Mouse (Mus musculus) gastrocnemius, postnatal 10 days (tissue): ENCODE data around the gene Coa6. TPM values are rescaled to one million over a fixed set of nuclear protein-coding genes. Genes with fewer than 3 reads are reported as not detected.
"Not testable (repeated sequence)": the region's sequence is repeated elsewhere in the genome, so short reads cannot be mapped to it uniquely, and the experiment has no call there.

Experiments used
- DNase-seq: peaks from one replicate; pipeline ENCODE4 v3.0.0; 2021; ENCODE audit warnings: mixed read lengths
- long read RNA-seq, 2 experiments: library from polyadenylated mRNA; stranded (forward); transcript quantifications; one replicate each; pipeline ENCODE4 v2.0.0; 2021
- total RNA-seq, 2 experiments: library from RNA; stranded (reverse); gene quantifications; 2 replicates each; pipeline ENCODE4 v1.2.3; 2021

Gene Coa6
- total RNA-seq = 10 to 100 TPM; 15.4 to 17.5 TPM
- long read RNA-seq, experiment 1, transcript Coa6-201 (2 exons, 747 nt) = major isoform, 8 of 8 reads
- long read RNA-seq, experiment 1, partial matches to known transcripts = 0 of 8 reads
- long read RNA-seq, experiment 1, other reads (novel, unspliced or antisense) = 0 of 8 reads
- long read RNA-seq, experiment 2, transcript Coa6-201 (2 exons, 747 nt) = major isoform, 7 of 8 reads
- long read RNA-seq, experiment 2, partial matches to known transcripts = 1 of 8 reads
- long read RNA-seq, experiment 2, other reads (novel, unspliced or antisense) = 0 of 8 reads

DNA sequence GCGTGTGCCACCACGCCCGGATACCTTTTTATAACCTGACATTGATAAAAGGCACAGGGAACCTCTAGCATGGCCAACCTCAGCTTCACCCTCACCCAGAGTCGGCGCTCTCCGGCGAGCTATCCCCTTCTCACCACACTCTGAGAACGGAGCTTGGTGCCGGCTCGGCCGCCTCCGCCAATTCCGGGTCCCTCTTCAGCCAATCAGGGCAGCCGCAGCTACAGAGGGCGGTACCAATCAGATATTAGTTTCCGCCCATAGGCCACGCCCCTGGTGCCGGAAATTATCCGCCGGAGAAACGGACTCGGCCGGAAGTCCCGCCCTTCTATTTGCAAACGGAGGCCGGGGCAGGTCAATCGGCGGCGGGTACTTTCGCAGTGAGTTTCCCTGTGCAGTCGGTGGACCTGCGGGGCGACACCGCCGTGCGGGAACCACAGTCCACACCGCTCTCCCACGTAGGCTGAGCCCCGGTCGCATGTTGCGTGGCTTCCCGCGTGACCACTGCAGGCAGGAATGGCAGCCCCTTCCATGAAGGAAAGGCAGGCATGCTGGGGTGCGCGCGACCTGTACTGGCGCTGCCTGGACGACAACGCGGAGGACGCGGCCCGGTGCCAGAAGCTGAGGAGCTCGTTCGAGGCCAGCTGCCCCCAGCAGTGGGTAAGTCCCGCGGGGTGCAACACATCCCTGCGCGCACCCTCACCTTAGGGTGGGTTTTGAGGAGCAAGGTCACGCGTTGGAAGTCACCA is at the start of gene Coa6:
Coa6 (plus strand) TSS at position 342 of the 746 bp plus-strand sequence.
- peak; percentile 98 for DNase-seq

DNA sequence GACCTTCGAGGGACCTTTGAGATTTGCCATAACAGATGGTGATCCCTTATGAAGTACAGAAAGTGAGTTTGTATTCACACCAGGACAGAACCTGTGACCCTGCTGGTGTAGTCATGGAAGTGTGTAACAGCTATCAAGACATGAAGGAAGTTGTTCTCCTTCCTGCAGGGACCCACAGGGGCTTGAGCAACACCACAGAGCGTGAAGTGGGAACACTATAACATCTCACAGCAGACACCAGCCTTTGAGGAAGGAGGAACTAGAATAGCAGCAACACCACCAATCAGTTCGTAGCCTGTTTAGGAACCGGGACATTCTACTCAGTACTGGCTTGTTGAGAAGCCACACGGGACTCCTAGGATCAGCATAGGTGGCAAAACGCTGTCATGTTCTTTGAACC is 42.7 kb upstream of the Coa6 start:
- DNase-seq = no peak

DNA sequence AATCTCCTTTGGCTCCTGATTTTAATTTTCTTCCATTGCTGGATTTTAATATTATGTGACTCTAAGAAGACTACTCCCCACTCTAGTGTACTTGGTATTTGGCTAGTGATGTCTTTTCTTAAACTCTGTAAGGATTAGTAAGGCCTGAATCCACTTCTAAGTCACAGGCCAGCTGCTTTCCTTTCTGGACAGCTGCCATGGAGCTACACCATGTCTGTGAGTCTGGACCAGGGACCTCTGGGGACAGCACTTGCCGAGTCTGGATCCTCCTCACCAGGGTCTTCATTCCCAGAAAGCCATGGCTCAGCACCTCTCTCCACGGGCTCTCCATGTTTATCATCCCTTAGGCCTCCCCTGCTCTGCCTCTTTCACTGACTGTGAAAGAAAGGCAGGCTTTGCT is 42.2 kb upstream of the Coa6 start:
- DNase-seq = peak; percentile 16

DNA sequence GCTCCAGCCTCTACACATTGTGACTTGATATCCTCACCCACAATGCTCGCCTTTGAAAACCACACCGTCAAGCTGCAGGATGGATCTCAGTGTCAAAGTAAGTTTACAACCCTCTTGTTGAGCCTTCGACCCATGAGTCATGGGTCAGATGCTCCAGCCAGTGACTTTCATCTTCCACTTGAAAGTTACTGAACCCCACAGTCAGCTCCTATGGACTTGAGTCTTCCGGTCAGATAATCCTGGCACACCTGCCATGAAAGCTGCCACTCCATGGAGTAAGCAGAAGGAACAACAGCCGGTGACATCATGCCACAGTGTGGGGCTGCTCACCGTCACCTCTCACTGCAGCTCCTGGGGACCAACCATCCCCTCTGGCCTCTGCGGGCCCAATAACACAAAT is 41.0 kb upstream of the Coa6 start:
- no peak for DNase-seq

DNA sequence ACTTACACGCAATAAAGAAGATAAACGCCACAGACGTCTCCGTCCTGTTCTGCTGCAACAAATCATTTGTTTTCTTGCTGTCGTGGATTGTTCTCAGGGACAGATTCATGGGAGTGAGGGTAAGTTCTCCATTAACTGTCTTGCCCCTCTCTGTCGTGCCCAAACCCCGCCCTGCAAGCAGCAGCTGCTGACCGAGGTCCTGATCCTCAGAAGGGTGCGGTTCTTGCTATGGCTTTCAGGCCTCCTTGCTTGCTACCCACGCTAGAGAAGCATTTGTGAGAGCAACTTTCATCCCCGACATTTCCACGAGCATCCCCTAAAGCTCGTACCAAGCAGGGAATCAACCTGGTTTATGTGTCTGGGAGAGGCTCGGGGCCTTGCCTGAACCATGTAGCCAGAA is 40.1 kb upstream of the Coa6 start:
- DNase-seq = no peak

DNA sequence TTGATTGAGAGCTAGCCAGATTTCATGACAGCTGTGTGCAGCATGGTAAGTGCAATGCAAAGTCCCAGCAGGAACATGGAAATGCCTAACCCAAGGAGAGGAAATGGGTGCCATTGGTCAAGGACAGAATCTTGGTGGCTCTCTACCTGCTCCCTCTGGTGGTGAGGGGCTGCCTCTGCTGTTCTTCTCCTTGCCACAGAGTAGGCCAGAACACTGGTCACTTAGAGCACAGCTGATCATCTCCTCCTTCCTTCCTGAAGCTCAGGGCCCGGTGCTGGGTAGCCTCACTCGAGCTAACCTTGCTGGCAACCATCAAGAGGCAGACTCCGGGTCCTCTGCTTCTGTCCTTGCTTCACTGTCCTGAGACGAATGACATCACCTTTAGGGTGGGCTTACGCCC is 39.6 kb upstream of the Coa6 start:
- DNase-seq = no peak

DNA sequence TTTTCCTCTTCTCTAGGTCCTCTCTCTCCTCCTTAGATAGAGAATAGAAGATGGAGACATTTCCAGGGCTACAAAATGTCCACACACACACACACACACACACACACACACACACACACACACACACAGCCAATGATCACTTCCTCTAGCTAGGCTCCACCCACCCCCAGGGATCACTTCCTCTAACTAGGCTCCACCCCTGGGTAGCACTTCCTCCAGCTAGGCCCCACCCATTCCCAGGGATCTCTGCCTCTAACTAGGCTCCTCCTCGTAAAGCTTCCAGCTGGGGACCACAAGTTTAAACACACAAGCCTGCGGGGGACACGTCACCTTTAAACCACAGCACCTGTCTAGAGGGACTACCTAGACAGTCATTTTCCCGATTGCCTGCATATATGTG is 34.7 kb upstream of the Coa6 start:
- no peak for DNase-seq

DNA sequence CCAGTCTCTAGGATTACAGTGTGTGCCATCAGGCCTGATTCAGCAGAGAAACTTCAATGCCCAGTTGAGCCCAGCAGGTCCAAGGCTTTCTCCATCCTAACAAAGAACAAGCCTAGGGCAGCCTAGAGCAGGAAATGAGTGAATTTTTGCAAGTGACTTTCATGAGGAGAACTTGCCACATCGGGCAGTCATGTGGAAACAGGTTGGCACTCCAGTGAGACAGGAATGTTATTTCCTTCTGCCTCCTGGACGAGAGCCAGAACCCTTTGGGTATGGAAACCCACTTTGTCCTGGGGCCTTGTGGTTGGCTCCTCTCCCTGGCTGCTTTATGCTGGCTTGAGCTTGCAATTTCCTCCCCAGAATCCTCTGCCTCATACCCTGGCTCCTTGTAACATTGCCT is 30.8 kb upstream of the Coa6 start:
- no peak for DNase-seq

DNA sequence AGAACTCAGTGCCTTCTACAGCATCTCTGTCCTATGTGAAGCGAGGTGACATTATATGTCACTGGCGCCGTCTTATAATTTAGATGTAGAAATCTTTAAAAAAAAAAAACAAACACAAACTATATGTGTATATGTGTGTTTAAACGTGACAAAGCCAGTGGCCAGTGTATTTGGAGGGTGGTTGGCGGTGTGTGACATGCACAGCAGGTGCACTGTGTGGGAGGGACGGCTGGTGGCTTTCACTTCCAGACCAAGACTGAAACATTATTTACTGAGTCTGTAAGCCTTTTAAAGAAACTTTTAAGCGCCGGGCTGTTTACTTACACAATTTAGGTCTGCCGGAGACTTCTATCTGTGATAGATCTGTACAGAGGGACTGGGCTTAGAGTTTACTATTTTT is 26.9 kb upstream of the Coa6 start:
- no peak for DNase-seq

DNA sequence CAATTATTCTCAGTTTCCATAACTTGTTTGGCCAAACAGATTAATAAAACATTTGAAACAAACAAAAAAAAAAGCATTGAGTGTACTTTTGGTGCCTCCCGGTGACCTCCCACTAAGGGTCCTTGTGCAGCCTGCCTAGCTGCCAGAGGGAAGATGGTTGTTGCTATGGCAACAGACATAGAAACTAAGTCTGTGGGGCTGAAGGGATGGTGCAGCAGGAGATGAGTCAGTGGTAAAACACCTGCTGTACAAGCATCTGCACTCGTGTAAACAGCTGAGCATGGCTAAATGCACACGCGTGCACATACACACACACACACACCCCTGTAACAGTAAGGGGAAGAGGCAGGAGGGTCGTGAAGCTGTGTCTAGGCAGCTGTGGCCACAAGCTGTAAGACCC is 26.4 kb upstream of the Coa6 start:
- no peak for DNase-seq

DNA sequence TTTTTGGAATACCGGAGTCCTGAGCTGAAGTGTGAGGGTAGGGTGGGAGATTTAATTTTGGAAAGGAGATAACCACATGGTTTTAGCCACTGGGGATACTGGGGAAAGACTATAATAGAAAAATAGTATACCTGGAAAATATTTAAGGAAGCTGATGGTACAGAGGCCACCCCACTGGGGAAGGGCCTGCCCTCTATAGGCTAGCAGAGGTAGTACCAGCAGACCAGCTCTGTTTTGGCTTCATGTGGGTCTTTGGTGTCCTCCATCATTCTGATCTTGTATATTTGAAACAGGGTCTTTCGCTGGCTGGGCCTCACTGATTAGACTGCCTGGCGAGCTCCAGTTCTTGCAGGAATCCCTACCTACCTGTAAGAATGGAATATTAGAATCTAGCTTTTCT is 24.0 kb upstream of the Coa6 start:
- no peak for DNase-seq

DNA sequence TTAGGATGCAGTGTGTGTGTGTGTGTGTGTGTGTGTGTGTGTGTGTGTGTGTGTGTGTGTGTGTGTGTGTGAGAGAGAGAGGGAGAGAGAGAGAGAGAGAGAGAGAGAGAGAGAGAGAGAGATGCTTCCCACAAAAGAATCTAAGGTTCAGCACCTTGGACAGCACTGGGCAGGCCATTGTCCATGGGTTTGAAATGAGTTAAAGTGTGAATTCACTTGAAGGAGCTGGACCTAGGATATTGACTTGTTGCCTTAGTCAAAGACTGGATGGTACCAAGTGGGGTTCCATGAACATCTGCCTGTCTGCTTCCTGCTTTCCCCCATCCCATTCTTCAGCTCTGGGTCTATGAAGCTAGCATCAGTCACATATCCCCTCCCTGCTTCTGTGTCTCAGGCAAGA is 17.8 kb upstream of the Coa6 start:
- DNase-seq = not testable (repeated sequence)

DNA sequence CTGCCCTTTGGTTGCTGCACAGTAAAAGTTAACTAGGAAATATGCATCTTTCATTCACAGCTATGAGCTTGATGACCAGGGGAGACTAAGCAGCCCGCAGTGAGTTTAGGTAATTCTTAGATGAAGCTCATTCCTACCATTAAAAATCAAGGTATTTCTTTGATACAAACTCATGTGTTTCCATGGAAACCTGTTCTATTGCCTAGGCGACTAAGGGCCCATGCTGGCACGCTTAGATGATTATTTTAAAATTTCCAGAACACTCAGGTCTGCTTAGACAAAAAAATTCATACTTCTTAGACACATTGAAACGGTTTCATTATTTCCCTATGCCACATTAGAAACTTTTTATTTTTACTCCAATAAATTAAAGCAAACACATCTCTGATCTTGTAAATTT is 17.3 kb upstream of the Coa6 start:
- DNase-seq = no peak

DNA sequence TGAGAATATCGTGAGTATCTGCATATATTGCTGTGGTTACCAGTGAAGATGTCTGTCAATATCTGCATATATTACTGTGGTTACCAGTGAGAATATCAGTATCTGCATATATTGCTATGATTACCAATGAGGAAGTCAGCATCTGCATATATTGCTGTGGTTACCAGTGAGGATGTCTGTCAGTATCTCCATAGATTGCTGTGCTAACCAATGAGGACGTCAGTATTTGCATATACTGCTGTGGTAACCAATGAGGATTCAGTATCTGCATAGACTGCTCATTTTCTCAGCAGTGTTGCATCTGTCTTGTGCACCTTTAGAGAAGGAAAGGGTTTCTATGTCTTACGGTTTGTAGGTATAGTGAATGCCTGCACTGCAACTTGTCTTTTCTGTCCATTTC is 1.5 kb upstream of the Coa6 start:
- no peak for DNase-seq

DNA sequence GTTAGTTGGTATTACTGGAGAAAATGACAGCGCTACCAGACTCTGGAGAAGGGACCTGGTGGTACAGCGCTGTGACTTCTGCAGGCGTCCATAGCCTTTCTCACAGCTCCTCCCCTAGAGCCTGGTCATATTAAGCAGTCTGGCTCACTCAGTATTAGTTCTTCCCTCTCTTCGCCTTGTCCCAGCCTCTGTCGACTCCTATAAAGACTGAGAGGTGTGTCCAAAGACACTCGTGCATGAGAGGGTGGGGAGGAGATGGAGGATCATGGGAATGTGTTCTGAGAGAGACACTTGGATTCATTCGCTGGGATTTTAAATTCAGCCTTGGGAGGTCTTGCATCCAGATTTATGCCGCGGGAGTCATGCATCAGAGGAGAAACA is 595 bp downstream of the Coa6 start:
- no peak for DNase-seq

DNA sequence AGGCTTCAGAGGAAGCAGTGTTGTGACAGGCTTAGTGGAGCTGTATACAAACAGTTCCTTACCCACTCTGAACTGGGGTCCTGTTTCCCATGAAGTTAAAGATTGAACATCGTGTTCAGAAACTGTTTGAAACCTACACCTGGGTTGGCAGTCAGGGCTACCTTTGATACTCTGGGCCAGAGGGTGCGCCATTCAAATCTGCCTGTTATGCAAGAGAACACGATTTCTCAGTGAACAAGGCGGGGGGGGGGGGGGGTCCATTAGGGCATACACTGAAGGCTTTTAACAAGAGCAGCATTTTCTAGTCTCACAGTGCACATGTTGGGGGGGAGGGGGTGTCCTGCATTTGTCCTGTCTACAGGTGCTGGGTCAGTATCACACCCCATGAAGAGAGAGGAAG is 1.8 kb downstream of the Coa6 start:
- DNase-seq = no peak

DNA sequence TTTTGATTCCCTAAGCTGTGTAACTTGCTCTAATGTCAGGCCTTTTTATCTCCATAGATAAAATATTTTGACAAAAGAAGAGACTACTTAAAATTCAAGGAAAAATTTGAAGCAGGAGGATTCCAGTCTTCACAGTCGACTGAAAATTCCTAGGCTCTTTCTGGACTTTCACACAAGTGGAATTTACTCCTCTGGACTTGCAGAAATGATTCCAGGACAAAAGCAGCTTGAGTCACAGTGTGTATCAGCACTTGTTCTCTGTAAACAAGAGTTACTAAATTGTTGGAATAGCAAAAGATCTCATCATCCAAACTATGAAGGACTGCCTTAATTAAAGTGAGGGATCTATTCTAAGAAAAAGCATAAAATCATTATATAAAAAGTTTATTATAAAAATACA is 2.6 kb downstream of the Coa6 start:
- DNase-seq = no peak

DNA sequence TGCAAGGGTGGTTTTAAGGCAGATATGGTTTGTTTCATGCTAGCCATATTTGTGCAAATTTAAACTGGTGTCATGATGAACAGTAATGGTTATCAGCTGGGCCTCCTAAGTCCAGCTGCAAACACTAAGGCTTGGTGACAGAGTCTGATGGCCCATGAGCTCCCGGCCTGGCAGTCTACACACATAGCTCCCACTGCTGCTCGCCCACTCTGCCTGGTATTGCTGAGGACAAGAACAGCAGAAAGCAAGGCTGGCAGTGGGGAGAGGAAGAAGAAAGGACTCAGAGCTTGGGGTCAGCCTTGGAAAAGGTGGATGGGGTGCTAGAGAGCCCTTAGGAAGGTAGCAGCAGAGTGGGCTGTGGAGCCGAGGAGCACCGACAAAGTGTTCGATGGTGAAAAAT is 7.3 kb downstream of the Coa6 start:
- no peak for DNase-seq

DNA sequence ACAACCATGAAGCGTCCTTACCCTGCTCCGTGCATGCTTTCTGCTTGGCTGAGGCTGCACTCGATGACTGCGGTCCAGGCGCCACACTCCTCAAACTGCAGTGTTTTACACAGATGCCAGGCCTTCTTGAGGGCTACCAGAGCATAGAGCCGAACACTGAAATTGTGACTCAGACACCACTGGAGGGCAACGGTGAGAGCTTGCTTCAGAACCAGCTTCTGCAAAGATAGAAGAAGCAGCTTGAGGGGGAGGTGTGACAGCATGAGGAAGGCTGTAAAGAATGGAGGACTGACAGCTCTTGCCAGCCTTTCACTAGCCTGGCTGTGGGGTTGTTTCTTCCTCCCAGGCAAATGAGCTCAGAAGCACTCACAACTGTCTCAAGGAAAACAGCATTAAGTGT is 11.5 kb downstream of the Coa6 start:
- no peak for DNase-seq

DNA sequence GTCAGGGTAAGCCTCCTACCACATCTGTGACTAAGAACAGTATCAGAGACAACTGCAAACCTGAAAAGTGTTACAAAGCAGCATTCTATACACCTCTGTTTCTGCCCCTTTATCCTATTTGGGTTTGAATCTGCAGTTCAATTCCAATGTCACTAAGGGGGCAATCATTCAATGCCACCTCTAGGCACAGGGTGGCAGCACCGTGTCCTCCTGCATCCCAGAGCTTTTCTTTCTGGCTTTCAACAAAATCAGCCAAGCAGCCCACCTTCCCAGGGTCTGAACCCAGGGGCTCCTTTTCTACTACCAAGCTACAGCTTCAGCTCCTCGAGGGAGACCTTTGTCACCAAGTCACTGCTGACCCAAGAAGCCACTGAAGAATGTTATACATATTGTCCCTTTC is 16.6 kb downstream of the Coa6 start:
- DNase-seq = no peak

DNA sequence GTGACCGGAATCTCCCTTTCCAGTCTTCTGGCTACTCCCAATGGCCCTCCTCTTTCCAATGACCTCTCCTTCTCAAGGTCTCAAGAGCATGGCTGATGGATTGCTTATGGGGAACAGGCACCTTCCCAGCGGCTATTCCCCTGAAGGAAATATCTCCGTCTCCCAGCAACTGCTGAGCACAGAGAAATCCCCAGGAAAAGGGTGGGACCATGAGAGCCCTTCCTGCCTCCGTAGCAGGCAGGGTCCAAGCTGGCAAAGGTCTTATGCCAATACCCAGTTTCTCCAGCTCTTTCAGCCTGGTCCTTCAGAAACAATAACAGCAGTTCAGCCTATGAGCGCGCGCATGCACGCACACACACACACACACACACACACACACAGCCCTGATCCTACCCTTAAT is 28.8 kb downstream of the Coa6 start:
- no peak for DNase-seq

DNA sequence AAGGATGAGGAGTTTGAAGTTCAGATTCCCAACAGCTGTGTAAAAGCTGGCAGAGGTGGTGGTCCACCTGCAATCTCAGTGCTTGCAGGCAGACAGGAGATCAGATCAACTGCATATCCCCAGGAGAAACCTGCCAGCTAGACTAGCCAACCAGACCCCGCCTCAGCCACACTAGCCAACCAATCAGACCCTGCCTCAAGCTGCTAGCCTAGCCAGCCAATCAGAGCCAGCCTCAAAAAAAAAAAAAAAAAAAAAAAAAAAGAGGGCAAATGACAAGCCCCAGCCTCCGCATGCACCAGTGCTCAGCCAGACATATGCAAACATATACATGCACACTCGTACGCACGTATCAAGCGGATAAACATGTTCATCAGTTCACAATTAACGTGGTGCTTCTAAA is 33.1 kb downstream of the Coa6 start:
- no peak for DNase-seq

DNA sequence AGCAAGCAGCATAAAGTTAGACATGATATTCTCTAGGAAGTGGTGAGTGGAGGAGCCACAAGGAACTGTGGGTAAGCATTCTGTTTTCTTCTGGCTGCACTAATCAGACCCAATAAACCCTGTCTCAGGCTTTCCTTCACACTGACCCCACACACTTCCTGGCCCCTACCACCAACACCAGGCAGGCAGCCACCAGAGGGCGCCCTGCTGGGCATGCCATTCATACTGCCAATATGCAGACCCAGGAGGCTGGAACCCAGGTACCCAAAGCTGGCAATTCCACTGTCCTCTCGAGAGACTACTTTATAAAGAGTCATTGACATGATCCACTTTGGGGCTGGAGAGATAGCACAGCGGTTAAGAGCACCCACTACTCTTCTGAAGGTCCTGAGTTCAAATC is 38.0 kb downstream of the Coa6 start:
- peak; percentile 63 for DNase-seq

DNA sequence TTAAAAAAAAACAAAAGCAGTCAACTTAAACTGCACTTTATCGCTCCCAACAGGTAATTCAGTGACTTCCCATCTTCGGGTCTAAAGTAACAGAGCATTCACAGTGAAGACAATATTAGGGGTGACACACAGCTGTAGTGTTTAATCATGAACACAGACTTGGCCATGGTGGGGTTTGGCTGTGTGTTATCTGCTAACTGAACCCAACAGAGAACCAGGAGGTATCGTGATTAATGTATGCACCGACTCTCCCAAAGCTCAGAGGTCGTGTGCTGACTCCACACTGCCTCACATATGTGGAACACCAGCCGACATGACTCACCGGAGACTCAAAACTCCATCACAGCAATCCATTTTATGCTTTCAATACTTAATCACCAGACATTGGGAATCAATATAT is 39.4 kb downstream of the Coa6 start:
- no peak for DNase-seq
